Mouse (Mus musculus): ENCODE results near the gene Sfxn3.

- TF ChIP-seq CTCF (IDR thresholded peaks at IDR 0.05; ENCODE audit: control insufficient read depth, insufficient read depth, insufficient read length) (no peak), MYOD1 (IDR thresholded peaks at IDR 0.05; ENCODE audit: control insufficient read depth, insufficient read length, low read depth) (no peak), MAX (IDR thresholded peaks at IDR 0.05) (no peak), MYOG (IDR thresholded peaks at IDR 0.05; ENCODE audit: control insufficient read depth, extremely low read depth, insufficient read length) (no peak), USF1 (IDR thresholded peaks at IDR 0.05; ENCODE audit: low read depth) (no peak)
Observed at GRCm38 (mm10) chr19:45014981-45015402, 32.3 kb upstream of the Sfxn3 start.
